Comparison of ENCODE assay signal across 19 mouse cellular contexts in the genomic region with DNA sequence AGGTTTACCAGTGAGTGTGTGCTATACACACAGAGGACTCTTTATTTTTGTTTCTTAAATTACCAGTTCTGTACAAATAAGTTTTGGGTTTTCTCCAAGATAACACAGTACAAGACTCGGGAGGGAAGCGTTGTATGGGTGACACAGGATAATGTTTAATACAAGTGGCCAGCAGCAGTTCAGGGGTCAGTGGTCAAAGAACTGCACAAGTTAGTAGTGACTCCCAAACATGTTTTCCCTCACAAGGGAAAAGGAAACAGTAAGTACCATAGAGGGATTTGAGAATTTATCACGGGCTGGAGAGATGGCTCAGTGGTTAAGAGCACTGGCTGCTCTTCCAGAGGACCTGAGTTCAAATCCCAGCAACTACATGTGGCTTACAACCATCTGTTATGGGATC.
"Had no signal": no experiment of that assay in that cellular context is flagged by ENCODE, and none has a peak within 500 bp of the region (broad histone marks: within the 10 kb centered on the region; RNA-seq: fewer than 3 reads in every experiment).

No protein-coding gene starts in this region.

- H3K9me3 ChIP-seq: liver, embryonic 15.5 days; lung, embryonic 15.5 days; megakaryocyte, embryonic 14.5 days; midbrain, embryonic 12.5 days; neural tube, embryonic 12.5 days; stomach, embryonic 15.5 days had no signal

- H3K4me3 ChIP-seq: liver, embryonic 15.5 days; lung, embryonic 15.5 days; megakaryocyte, embryonic 14.5 days; midbrain, embryonic 12.5 days; neural tube, embryonic 12.5 days; stomach, embryonic 15.5 days had no signal

- H3K27me3 ChIP-seq: liver, embryonic 15.5 days; lung, embryonic 15.5 days; megakaryocyte, embryonic 14.5 days; midbrain, embryonic 12.5 days; neural tube, embryonic 12.5 days; stomach, embryonic 15.5 days had no signal

- ATAC-seq: liver, postnatal 0 days; lung, postnatal 0 days; midbrain, embryonic 16.5 days had no signal

- H3K4me1 ChIP-seq: liver, embryonic 15.5 days; lung, embryonic 15.5 days; midbrain, embryonic 12.5 days; neural tube, embryonic 12.5 days; stomach, embryonic 15.5 days had no signal

- H3K4me2 ChIP-seq: liver, embryonic 15.5 days; lung, embryonic 15.5 days; midbrain, embryonic 12.5 days; neural tube, embryonic 12.5 days; stomach, embryonic 15.5 days had no signal

- H3K9ac ChIP-seq: liver, embryonic 15.5 days; liver, postnatal 0 days; lung, embryonic 15.5 days; midbrain, embryonic 12.5 days; neural tube, embryonic 12.5 days; stomach, embryonic 15.5 days had no signal

- H3K27ac ChIP-seq: liver, embryonic 15.5 days; lung, embryonic 15.5 days; macrophage; midbrain, embryonic 12.5 days; neural tube, embryonic 12.5 days; stomach, embryonic 15.5 days; stomach, postnatal 0 days had no signal

- DNase-seq: liver, postnatal 0 days; lung, adult 2 months; lung, postnatal 14 days; lung, postnatal 36 days; midbrain, embryonic 14.5 days; right cerebral cortex, postnatal 14 days; thymus, adult 2 months; thymus, postnatal 25 days; thymus, postnatal 4 days had no signal
